Mouse (Mus musculus) stomach, embryonic 14.5 days (tissue): ENCODE measurements around the gene Cx3cr1. TPM values are rescaled to one million over a fixed set of nuclear protein-coding genes. Genes with fewer than 3 reads are reported as not detected.

Source experiments
- ATAC-seq: fragments of 200-750 bp; cut with Nextera tagmentation; 2 replicates; pipeline ENCODE4 v1.8.0; 2017; ENCODE audit warnings: low read depth, moderate TSS enrichment; ENCODE audit not compliant: insufficient number of reproducible peaks, insufficient read depth, low FRiP score
- H3K27ac ChIP-seq: fragments of 300-500 bp; sonication (generic); 2 replicates; pipeline ENCODE4 v1.5.1; 2014; ENCODE audit warnings: mild to moderate bottlenecking, low read length, moderate library complexity, mixed read lengths
- H3K27me3 ChIP-seq: fragments of 300-500 bp; sonication (generic); 2 replicates; pipeline ENCODE4 v1.6.1; 2014; ENCODE audit warnings: low read length, control low read depth, mixed read lengths; ENCODE audit not compliant: control insufficient read depth, insufficient read depth
- H3K36me3 ChIP-seq: fragments of 300-500 bp; sonication (generic); 2 replicates; pipeline ENCODE4 v1.6.1; 2014; ENCODE audit warnings: mild to moderate bottlenecking, control low read depth, low read length, moderate library complexity, mixed read lengths; ENCODE audit not compliant: control insufficient read depth, insufficient read depth
- H3K4me1 ChIP-seq: fragments of 300-500 bp; sonication (generic); 2 replicates; pipeline ENCODE4 v1.6.1; 2014; ENCODE audit warnings: low read length, control low read depth, mixed read lengths; ENCODE audit not compliant: control insufficient read depth, insufficient read depth
- H3K4me2 ChIP-seq: fragments of 300-500 bp; sonication (generic); replicated peaks from 2 replicates; pipeline ENCODE4 v1.6.1; 2014; ENCODE audit warnings: low read depth, low read length, control low read depth
- H3K4me3 ChIP-seq: fragments of 300-500 bp; sonication (generic); 2 replicates; pipeline ENCODE4 v1.5.1; 2014; ENCODE audit warnings: low read depth, low read length, control low read depth
- H3K9ac ChIP-seq: fragments of 300-500 bp; sonication (generic); replicated peaks from 2 replicates; pipeline ENCODE4 v1.6.1; 2014; ENCODE audit warnings: low read depth, mild to moderate bottlenecking, control low read depth, low read length, moderate library complexity, mixed read lengths
- H3K9me3 ChIP-seq: fragments of 300-500 bp; sonication (generic); 2 replicates; pipeline ENCODE4 v1.6.1; 2016; ENCODE audit warnings: low read depth, low read length, control low read depth; ENCODE audit not compliant: control insufficient read depth
- WGBS: fragments of 180-500 bp; shearing (Covaris S2); extraction: QIAGEN DNeasy Blood & Tissue Kit; methylation state at CpG from one replicate; pipeline ENCODE4 v1.1.7; 2014; 5-methylcytosine and 5-hydroxymethylcytosine counted together
- polyA plus RNA-seq: library from polyadenylated mRNA; unstranded; fragments of >200 nt; fragmentation: Nextera tagmentation; extraction: Ambion mirVana; gene quantifications from 2 replicates; pipeline ENCODE4 v1.2.1, GENCODE M21; 2014

Cx3cr1 gene
- polyA plus RNA-seq, 1 experiment from 2014 or later, result 13.7 TPM

DNA sequence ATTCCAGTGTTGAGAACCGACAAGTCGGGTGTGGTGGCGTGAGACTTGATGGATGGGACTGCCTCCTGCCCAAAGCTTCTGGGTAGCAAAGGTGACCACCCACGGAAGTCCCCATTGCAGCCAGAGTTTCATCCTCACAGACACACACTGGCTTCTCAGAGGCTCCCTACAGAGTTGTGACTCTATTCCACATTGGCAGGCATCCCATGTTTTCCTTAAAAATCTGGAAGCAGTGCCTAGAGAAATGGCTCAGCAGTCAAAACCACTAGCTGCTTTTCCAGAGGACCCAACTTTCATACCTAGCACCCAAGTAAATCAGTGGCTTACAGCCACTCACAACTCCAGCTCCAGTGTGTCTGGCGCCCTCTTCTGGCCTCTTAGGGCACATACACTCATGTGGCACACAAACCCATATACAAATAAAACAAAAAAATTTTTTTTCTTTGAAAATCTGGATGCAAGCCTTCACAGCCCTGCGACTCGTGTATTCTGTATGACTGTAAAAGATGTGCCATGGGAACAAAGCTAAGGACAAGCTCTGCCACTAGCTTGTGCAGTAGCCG lies 10.9 kb upstream of the Cx3cr1 start:
- Histone ChIP-seq H3K27ac (no peak overlapping the region), H3K4me2 (no peak overlapping the region), H3K27me3 (no peaks in the 10 kb centered on the region), H3K4me3 (no peak overlapping the region), H3K4me1 (no peaks in the 10 kb centered on the region), H3K9ac (no peak overlapping the region), H3K36me3 (no peaks in the 10 kb centered on the region), H3K9me3 (no peaks in the 10 kb centered on the region)
- 72% methylated on average over 8 of the region's 8 CpGs for WGBS
- no peak for ATAC-seq

DNA sequence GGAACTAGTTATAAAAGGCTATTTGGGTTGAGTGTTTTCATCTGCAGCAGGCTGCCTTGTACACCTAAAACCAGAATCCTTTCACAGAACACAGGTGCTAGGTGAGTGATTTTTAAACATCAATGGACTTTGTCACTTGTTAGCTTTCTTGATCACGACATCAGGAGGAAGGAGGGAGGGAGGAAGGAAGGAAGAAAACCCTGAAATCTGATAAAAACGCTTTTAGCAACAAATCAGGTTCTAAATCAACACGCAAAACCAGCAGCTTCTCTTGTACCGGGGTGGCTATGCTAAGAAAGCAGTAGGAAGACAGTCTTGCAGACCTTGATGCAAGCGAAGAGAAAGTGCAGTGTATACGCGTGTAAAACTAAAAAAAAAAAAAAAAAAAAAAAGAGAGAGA lies 10.2 kb upstream of the Cx3cr1 start:
- H3K27ac ChIP-seq, result no peak overlapping the region
- 67% methylated on average over 7 of the region's 7 CpGs for WGBS

DNA sequence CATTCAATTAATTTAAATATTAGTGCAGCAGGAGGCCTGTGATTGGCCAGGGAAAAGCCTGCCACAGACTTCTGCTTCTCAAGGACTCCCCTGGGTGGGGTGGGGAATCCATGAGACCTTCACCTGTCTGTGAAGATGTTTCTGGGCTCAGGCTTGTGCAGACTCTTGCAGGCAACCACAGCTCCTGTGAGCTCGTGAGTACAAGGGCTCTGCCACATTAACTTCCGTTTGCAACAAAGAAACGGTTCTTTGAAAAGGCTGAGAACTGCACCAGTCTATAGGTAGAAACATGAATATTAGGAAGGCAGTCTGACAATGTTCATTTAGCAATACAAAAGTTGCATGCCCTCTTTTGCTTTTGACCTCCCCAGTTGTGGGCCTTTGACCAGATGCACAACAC lies 8.6 kb upstream of the Cx3cr1 start:
- Histone ChIP-seq H3K9ac (no peak overlapping the region), H3K4me2 (no peak overlapping the region), H3K27ac (no peak overlapping the region), H3K4me1 (no peaks in the 10 kb centered on the region), H3K4me3 (no peak overlapping the region), H3K36me3 (no peaks in the 10 kb centered on the region), H3K9me3 (no peaks in the 10 kb centered on the region), H3K27me3 (no peaks in the 10 kb centered on the region)
- 76% methylated on average over 3 of the region's 3 CpGs for WGBS
- ATAC-seq, result no peak

More for the DNA sequence above, 10.2 kb upstream of the Cx3cr1 start:
- no peak overlapping the region for H3K4me3 ChIP-seq
- H3K9me3 ChIP-seq, result no peaks in the 10 kb centered on the region
- no peak for ATAC-seq
- H3K9ac ChIP-seq, result no peak overlapping the region
- no peak overlapping the region for H3K4me2 ChIP-seq
- no peaks in the 10 kb centered on the region for H3K4me1 ChIP-seq
- no peaks in the 10 kb centered on the region for H3K36me3 ChIP-seq
- no peaks in the 10 kb centered on the region for H3K27me3 ChIP-seq

DNA sequence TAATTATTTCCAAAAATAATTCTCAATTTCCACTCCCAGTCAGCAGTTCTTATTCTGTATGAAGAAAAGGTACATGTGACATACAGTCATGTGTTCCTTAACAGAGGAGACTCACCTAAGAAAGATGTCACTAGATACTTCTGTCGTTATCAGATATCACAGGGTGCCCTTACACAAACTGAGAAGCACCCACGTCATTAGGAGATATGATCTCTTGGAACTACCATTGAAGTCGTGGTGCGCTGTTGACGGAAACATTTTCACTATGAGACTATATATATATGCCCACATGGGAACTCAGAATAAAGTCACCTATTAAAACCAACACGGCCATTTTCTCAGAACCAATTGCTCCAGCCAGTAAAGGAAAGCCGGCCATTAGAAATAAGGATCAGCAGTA lies 4.8 kb upstream of the Cx3cr1 start:
- H3K27ac ChIP-seq, result no peak overlapping the region
- H3K36me3 ChIP-seq, result no peaks in the 10 kb centered on the region
- H3K9me3 ChIP-seq, result no peaks in the 10 kb centered on the region
- 85% methylated on average over 7 of the region's 7 CpGs for WGBS
- no peak overlapping the region for H3K4me2 ChIP-seq
- H3K4me1 ChIP-seq, result no peaks in the 10 kb centered on the region
- H3K9ac ChIP-seq, result no peak overlapping the region
- H3K27me3 ChIP-seq, result no peaks in the 10 kb centered on the region
- ATAC-seq, result no peak
- H3K4me3 ChIP-seq, result no peak overlapping the region

DNA sequence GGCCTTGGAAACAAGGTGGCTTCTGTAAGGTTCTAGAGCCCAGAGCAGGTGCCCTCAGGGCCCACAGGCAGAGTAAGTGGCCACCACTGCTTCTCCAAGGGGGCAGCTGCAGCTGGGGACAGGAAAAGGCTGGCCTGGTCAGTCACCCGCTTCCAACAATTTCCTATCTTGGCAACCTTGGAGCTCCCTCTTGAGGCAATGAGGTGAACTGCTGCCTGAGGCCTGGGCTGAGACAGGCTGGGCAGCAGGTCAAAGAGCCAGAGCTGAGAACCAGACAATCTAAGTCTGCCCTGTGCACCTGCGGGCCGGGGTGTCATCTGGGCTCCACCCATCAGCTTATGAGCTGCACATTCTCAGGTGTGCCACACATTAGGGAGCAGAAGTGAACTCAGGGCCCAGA lies 3.5 kb upstream of the Cx3cr1 start:
- ATAC-seq, result peak; percentile 51; the same call in 1 of the 2 replicates
- H3K9ac ChIP-seq, result no peak overlapping the region

DNA sequence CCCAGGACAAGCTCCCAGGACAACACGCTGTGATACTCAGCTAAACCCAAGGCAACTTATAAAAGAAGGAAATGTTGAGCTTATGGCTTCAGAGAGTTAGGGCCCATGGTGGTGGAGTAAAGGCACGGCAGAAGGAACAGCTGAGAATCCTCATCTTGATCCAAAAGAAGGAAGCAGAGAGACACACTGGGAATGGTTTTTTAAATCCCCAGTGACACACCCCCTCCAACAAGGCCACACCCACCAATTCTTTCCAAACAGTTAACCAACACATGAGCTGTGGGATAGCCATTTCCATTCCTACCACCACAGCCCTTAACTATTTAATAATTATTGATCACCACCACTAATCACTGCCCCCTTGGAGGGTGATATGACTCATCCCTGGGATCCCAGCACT lies 1.6 kb upstream of the Cx3cr1 start:
- H3K27me3 ChIP-seq, result no peaks in the 10 kb centered on the region
- no peak for ATAC-seq
- H3K4me3 ChIP-seq, result no peak overlapping the region
- no peak overlapping the region for H3K4me2 ChIP-seq
- H3K36me3 ChIP-seq, result no peaks in the 10 kb centered on the region
- no peak overlapping the region for H3K27ac ChIP-seq
- H3K9me3 ChIP-seq, result no peaks in the 10 kb centered on the region
- no peaks in the 10 kb centered on the region for H3K4me1 ChIP-seq
- 59% methylated on average over 2 of the region's 2 CpGs for WGBS
- no peak overlapping the region for H3K9ac ChIP-seq

More for the DNA sequence above, 3.5 kb upstream of the Cx3cr1 start:
- Histone ChIP-seq H3K9me3 (no peaks in the 10 kb centered on the region), H3K4me3 (no peak overlapping the region), H3K27ac (no peak overlapping the region), H3K4me1 (no peaks in the 10 kb centered on the region), H3K36me3 (no peaks in the 10 kb centered on the region), H3K27me3 (no peaks in the 10 kb centered on the region), H3K4me2 (no peak overlapping the region)
- WGBS, result 15% methylated on average over 3 of the region's 3 CpGs

DNA sequence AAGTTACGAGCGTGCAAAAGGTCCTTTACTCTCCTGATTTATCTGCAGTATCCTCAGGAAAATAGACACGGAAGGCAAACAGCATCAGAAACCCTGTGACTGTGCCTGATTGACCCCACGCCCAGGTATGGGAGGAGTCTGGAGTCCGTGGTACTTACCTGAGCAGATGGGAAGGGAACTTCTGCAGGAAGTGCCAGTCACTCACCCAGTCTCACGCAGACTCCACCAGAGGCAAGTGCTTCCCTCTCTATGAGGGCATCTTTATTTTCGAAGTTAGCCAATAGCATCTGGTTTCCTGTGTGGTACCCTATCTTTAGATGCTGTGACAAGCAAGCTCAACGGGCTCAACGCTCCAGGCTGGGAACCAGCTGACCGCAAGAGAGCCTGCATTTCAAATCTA lies 1.6 kb downstream of the Cx3cr1 start:
- H3K4me2 ChIP-seq, result no peak overlapping the region

DNA sequence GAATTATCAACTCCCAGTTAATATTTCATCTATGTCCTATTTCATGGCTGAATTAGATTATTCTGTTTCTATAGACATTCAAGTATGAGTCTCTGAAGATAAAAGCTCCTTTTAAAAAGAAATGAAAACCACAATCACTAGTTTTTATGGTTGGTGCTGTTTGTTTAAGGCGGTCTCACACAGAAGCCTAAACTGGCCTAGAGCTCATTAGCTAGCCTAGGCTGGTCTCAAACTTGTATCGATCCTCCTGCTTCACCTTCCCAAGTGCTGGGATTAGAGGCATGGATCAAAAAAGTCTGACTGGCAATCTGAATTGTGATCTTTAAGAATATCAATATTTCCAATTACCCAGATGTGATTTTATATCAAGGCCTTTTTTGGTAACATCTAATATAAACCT lies 2.1 kb downstream of the Cx3cr1 start:
- ATAC-seq, result no peak
- 73% methylated on average over 2 of the region's 2 CpGs for WGBS
- H3K9ac ChIP-seq, result no peak overlapping the region
- H3K4me1 ChIP-seq, result no peaks in the 10 kb centered on the region
- no peak overlapping the region for H3K4me3 ChIP-seq
- no peaks in the 10 kb centered on the region for H3K9me3 ChIP-seq
- no peak overlapping the region for H3K27ac ChIP-seq
- H3K27me3 ChIP-seq, result no peaks in the 10 kb centered on the region
- no peak overlapping the region for H3K4me2 ChIP-seq
- no peaks in the 10 kb centered on the region for H3K36me3 ChIP-seq

More for the DNA sequence above, 1.6 kb downstream of the Cx3cr1 start:
- no peak overlapping the region for H3K4me3 ChIP-seq
- no peaks in the 10 kb centered on the region for H3K36me3 ChIP-seq
- no peaks in the 10 kb centered on the region for H3K9me3 ChIP-seq
- WGBS, result 52% methylated on average over 10 of the region's 10 CpGs
- H3K27ac ChIP-seq, result no peak overlapping the region
- no peaks in the 10 kb centered on the region for H3K4me1 ChIP-seq
- no peaks in the 10 kb centered on the region for H3K27me3 ChIP-seq
- ATAC-seq, result no peak
- H3K9ac ChIP-seq, result no peak overlapping the region

DNA sequence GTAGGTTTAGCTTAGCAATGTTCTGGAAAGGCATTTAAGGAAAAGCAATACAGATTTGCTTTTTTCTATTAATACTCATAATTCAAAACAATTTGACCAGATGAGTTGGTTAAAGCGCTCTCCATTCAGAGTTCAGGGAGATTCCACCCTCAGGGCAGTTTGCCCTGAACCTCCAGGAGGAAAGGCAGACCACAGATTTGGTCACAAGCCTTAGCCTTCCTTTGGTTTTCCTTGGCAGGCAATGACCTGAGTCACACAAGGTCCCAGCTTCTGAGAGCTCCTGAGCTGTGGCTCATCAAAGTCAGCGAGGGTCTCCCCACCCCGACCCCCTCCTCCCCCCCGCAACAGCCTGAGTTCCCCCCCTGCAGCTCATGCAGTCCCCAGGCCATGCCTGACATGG lies 5.4 kb downstream of the Cx3cr1 start:
- H3K4me2 ChIP-seq, result no peak overlapping the region
- ATAC-seq, result no peak
- no peaks in the 10 kb centered on the region for H3K27me3 ChIP-seq
- no peaks in the 10 kb centered on the region for H3K4me1 ChIP-seq
- WGBS, result 73% methylated on average over 4 of the region's 4 CpGs
- H3K9me3 ChIP-seq, result no peaks in the 10 kb centered on the region
- H3K27ac ChIP-seq, result no peak overlapping the region
- H3K4me3 ChIP-seq, result no peak overlapping the region
- no peak overlapping the region for H3K9ac ChIP-seq
- H3K36me3 ChIP-seq, result no peaks in the 10 kb centered on the region
